Mouse (Mus musculus): ENCODE results near the gene Pnldc1. TPM values are rescaled to one million over a fixed set of nuclear protein-coding genes. Genes with fewer than 3 reads are reported as not detected.
"Not testable (repeated sequence)": the region's sequence is repeated elsewhere in the genome, so short reads cannot be mapped to it uniquely, and the experiment has no call there.

The Pnldc1 gene
- polyA plus RNA-seq, 1 experiment from 2014 or later: 2.2 TPM

DNA sequence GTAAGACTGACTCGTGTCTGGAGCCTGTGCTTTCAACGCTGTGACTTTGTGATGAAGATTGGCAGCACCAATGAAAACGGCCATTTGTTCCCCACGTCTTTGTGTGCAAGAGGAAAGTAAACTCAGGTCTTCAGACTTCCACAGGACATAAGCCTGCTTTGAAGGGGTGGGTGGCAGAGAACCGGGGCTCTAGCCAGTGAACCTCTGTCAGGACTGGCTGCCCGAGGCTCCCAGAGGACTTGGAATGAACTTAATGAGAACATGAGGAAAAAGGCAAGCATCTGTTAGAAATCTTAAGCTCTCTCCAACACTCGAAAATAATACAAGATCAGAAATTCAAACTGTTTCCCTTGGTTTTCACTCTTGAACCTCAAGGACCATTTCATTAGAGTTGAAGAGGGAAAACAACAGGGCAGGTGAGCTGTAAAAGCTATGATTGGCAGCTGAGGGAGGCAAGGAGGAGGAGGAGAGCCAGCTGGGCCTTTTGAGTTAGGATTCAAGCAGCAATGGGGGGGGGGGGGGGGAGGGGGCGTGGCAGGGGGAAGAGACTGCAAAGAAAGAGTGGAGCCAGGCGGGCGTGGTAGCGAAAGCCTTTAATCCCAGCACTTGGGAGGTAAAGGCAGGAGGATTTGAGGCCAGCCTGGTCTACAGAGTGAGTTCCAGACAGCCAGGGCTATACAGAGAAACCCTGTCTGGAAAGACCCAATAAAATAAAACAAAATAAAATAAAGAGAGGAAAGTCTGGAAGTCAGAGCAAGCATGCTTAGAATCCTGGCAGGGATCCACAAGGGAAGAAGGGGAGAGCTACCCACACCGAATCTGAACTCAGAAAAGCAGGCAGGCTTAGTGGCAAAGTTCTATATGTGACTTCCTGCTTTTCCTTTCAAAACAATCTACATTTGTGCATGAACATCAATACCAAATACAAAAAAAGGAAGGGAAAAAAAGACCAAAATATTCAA lies 6.4 kb downstream of the Pnldc1 start:
- Histone ChIP-seq H3K4me2 (no peak overlapping the region), H3K4me1 (peaks cover 15% of the 10 kb centered on the region), H3K9ac (no peak overlapping the region), H3K27me3 (no peaks in the 10 kb centered on the region), H3K9me3 (no peaks in the 10 kb centered on the region), H3K36me3 (peaks cover 17% of the 10 kb centered on the region; the same call in 1 of the 2 replicates), H3K4me3 (no peak overlapping the region), H3K27ac (peak overlapping the region; percentile 83)
- WGBS: 24% methylated on average over 11 of the region's 12 CpGs
- ATAC-seq (ENCODE audit: insufficient number of reproducible peaks, low FRiP score, low TSS enrichment, low read depth): peak; percentile 49; the same call in 1 of the 2 replicates

- H3K4me2 ChIP-seq: no peak overlapping the region
- no peaks in the 10 kb centered on the region for H3K27me3 ChIP-seq
- no peak overlapping the region for H3K9ac ChIP-seq
- no peak for ATAC-seq (ENCODE audit: insufficient number of reproducible peaks, low FRiP score, low TSS enrichment, low read depth)
- peaks cover 17% of the 10 kb centered on the region; the same call in 1 of the 2 replicates for H3K36me3 ChIP-seq
- no peaks in the 10 kb centered on the region for H3K9me3 ChIP-seq
- 0 out of 2 replicates have a peak overlapping the region, but pooled peaks have one; percentile 83 for H3K27ac ChIP-seq
- peaks cover 15% of the 10 kb centered on the region for H3K4me1 ChIP-seq
- WGBS: 90% methylated on average over 6 of the region's 6 CpGs
- no peak overlapping the region for H3K4me3 ChIP-seq
Observed at GRCm38 (mm10) chr17:12902291-12902690, 7.7 kb downstream of the Pnldc1 start.

- ATAC-seq (ENCODE audit: insufficient number of reproducible peaks, low FRiP score, low TSS enrichment, low read depth); H3K27me3 ChIP-seq; H3K9me3 ChIP-seq; H3K4me2 ChIP-seq; H3K4me3 ChIP-seq; H3K9ac ChIP-seq: not testable (repeated sequence)
- Histone ChIP-seq H3K4me1 (peaks cover 14% of the 10 kb centered on the region), H3K36me3 (peaks cover 11% of the 10 kb centered on the region; the same call in 1 of the 2 replicates), H3K27ac (peak overlapping the region; percentile 27; the same call in 1 of the 2 replicates)
- 35% methylated on average over 2 of the region's 2 CpGs for WGBS
Observed at GRCm38 (mm10) chr17:12898607-12899006, 11.4 kb downstream of the Pnldc1 start.

DNA sequence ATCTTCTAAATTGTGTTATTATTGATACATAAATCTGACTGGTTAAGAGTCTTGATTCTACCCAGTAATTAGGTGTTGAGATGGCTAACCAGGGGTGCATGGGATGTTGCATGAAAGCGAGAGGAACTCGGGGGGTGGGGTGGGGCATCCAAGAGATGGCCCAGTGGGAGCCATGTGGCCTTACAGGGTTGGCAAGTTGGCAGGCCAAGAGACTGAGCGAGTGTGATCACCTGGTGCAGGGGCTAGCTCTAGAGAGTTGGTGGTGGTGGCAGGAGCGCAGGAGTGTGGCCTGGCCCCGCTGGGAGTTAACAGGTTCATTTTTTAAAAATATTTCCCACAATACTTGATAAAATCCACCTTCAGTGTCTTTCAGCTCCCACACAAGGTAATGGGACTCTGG lies 12.4 kb downstream of the Pnldc1 start:
- no peak overlapping the region for H3K4me3 ChIP-seq
- no peak overlapping the region for H3K4me2 ChIP-seq
- H3K9ac ChIP-seq: no peak overlapping the region
- peaks cover 5% of the 10 kb centered on the region for H3K4me1 ChIP-seq
- 0 out of 2 replicates have a peak overlapping the region, but pooled peaks have one; percentile 18 for H3K27ac ChIP-seq
- peaks cover 9% of the 10 kb centered on the region; the same call in 1 of the 2 replicates for H3K36me3 ChIP-seq
- H3K27me3 ChIP-seq: no peaks in the 10 kb centered on the region
- 84% methylated on average over 5 of the region's 5 CpGs for WGBS
- no peaks in the 10 kb centered on the region for H3K9me3 ChIP-seq
- ATAC-seq (ENCODE audit: insufficient number of reproducible peaks, low FRiP score, low TSS enrichment, low read depth): no peak

- no peak for ATAC-seq (ENCODE audit: insufficient number of reproducible peaks, low FRiP score, low TSS enrichment, low read depth)
- Histone ChIP-seq H3K4me1 (peaks cover 6% of the 10 kb centered on the region), H3K9ac (no peak overlapping the region), H3K9me3 (no peaks in the 10 kb centered on the region), H3K27me3 (no peaks in the 10 kb centered on the region), H3K36me3 (no peaks in the 10 kb centered on the region), H3K4me2 (no peak overlapping the region), H3K4me3 (no peak overlapping the region), H3K27ac (no peak overlapping the region)
- 88% methylated on average over 9 of the region's 9 CpGs for WGBS
Observed at GRCm38 (mm10) chr17:12892033-12892432, 18.0 kb downstream of the Pnldc1 start.

DNA sequence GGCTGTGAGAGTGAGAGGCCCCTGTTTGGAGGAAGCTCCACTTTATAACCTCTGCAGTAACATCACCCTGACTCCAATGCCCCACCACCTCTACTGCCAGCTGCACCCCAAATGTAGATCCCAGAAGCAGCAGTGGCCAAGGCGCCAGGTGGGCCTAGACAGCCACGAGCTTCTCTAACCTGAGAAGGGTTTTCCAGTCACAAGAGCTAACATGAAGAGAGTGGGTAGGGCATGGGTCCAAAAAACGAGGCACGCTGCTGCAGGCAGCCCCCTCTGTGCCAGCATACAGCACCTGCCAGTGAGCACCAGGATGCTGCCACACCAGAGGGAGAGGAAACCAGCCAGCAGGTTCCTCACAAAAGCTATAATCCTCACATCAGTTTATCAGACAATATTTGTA lies 19.0 kb downstream of the Pnldc1 start:
- no peaks in the 10 kb centered on the region for H3K27me3 ChIP-seq
- H3K9ac ChIP-seq: no peak overlapping the region
- H3K27ac ChIP-seq: no peak overlapping the region
- ATAC-seq (ENCODE audit: insufficient number of reproducible peaks, low FRiP score, low TSS enrichment, low read depth): no peak
- H3K36me3 ChIP-seq: no peaks in the 10 kb centered on the region
- no peaks in the 10 kb centered on the region for H3K9me3 ChIP-seq
- WGBS: 83% methylated on average over 4 of the region's 4 CpGs
- no peak overlapping the region for H3K4me2 ChIP-seq
- no peak overlapping the region for H3K4me3 ChIP-seq
- H3K4me1 ChIP-seq: peaks cover 12% of the 10 kb centered on the region

GRCm38 (mm10) chr17:12887021-12887775 lies 22.8 kb downstream of the Pnldc1 start:
- Histone ChIP-seq H3K4me3 (no peak overlapping the region), H3K27ac (0 out of 2 replicates have a peak overlapping the region, but pooled peaks have one; percentile 59), H3K4me1 (peaks cover 12% of the 10 kb centered on the region), H3K9me3 (no peaks in the 10 kb centered on the region), H3K4me2 (no peak overlapping the region), H3K36me3 (no peaks in the 10 kb centered on the region), H3K9ac (no peak overlapping the region), H3K27me3 (no peaks in the 10 kb centered on the region)
- ATAC-seq (ENCODE audit: insufficient number of reproducible peaks, low FRiP score, low TSS enrichment, low read depth): 0 out of 2 replicates have a peak, but pooled peaks have one; percentile 28
- 57% methylated on average over 15 of the region's 15 CpGs for WGBS

DNA sequence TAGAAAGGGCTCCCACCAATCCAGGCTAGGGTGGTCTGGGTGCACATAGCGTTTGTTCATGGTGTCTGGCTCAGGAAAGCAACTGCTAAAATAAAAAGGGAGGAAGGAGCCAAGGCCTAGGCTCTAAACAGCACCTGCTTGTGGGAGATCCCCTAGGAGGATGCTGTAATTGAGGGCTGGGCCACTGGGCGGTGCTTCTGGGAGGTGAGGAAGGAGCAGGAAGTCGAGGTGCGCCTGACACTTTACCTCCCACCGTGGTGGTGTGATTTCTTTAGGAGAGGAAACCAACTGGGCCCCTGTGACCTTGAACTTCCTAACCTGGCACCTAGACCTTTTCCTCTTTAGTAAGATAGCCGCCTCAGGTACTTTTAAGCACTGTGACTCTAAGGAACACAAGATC lies 23.4 kb downstream of the Pnldc1 start:
- Histone ChIP-seq H3K27ac (0 out of 2 replicates have a peak overlapping the region, but pooled peaks have one; percentile 22), H3K9me3 (no peaks in the 10 kb centered on the region), H3K27me3 (no peaks in the 10 kb centered on the region), H3K4me1 (peaks cover 12% of the 10 kb centered on the region), H3K9ac (no peak overlapping the region), H3K4me3 (no peak overlapping the region), H3K36me3 (no peaks in the 10 kb centered on the region), H3K4me2 (no peak overlapping the region)
- ATAC-seq (ENCODE audit: insufficient number of reproducible peaks, low FRiP score, low TSS enrichment, low read depth): no peak
- 25% methylated on average over 6 of the region's 6 CpGs for WGBS

DNA sequence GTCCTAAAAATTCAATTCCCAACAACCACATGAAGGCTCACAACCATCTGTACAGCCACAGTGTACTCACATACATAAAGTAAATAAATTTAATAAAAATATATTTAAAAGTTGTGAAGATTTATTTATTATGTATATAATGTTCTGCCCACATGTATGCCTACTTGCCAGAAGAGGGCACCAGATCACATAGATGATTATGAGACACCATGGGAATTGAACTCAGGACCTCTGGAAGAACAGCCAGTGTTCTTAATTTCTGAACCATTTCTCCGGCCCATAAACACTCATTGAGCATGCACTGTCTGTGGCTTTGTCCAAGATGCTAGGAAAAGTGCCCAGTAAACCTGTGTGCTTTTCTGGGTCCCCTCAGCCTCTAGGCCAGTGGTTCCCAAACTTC lies 28.8 kb downstream of the Pnldc1 start:
- peaks cover 3% of the 10 kb centered on the region; the same call in 1 of the 2 replicates for H3K4me1 ChIP-seq

DNA sequence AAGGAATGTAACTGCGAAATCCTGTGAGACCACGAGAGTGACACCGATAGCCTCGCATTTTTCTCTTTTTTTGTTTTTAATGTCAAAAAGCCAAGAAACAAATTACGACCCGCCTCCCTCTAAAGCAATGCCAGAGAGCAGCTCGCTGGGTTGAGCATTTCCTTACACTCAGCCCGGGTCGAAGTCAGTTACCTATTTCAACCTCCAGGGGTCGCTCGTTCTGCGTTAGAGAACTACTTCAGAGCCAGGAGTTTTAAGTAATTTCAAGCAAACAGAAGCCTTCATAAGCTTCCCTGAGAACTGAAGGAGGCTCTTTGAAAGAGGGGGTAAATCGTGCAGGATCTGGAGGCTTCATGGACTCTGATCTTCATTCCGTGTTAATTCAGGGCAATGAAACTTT lies 29.9 kb downstream of the Pnldc1 start:
- Histone ChIP-seq H3K4me2 (peak overlapping the region; percentile 46), H3K36me3 (no peaks in the 10 kb centered on the region), H3K27ac (0 out of 2 replicates have a peak overlapping the region, but pooled peaks have one; percentile 24), H3K9me3 (no peaks in the 10 kb centered on the region), H3K27me3 (no peaks in the 10 kb centered on the region), H3K4me1 (peaks cover 3% of the 10 kb centered on the region; the same call in 1 of the 2 replicates), H3K4me3 (peak overlapping the region; percentile 18; the same call in 1 of the 2 replicates), H3K9ac (no peak overlapping the region)
- 2% methylated on average over 14 of the region's 14 CpGs for WGBS
- no peak for ATAC-seq (ENCODE audit: insufficient number of reproducible peaks, low FRiP score, low TSS enrichment, low read depth)

More for the DNA sequence above, 28.8 kb downstream of the Pnldc1 start:
- no peak overlapping the region for H3K9ac ChIP-seq
- H3K36me3 ChIP-seq: no peaks in the 10 kb centered on the region
- no peak overlapping the region for H3K4me3 ChIP-seq
- H3K27me3 ChIP-seq: no peaks in the 10 kb centered on the region
- WGBS: 89% methylated on average over 1 of the region's 1 CpGs
- H3K4me2 ChIP-seq: no peak overlapping the region
- no peak overlapping the region for H3K27ac ChIP-seq
- no peak for ATAC-seq (ENCODE audit: insufficient number of reproducible peaks, low FRiP score, low TSS enrichment, low read depth)
- no peaks in the 10 kb centered on the region for H3K9me3 ChIP-seq

DNA sequence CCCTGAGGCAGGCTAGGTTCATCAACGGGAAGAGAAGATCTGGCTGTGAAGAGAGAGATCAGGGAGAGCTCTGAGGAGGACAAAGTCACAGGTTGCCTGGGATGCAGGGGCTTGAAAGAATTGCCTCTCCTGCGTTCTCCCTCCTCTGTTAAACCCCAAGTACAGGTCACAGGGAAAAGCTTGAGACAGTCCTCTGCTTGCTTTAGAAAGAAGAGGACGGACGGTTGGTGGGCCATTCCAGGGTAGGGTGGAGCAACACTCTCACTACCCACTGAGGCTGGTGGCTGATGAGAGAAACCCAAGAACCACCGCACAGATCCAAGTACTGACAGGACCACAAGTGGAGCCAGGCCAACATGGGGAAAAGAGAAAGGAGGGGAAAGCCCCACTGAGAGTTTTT lies 34.3 kb downstream of the Pnldc1 start, which contains the start of gene Mrgprh:
Gene Mrgprh, plus strand, starts transcription at position 301 of the 400 bp plus-strand sequence.
- Histone ChIP-seq H3K27me3 (no peaks in the 10 kb centered on the region; the same call in 1 of the 2 replicates), H3K4me2 (no peak within 1 kb of the TSS), H3K4me3 (no peak within 1 kb of the TSS), H3K4me1 (peaks cover 20% of the 10 kb centered on the region), H3K9ac (no peak within 1 kb of the TSS), H3K36me3 (no peaks in the 10 kb centered on the region), H3K27ac (no peak within 1 kb of the TSS), H3K9me3 (no peaks in the 10 kb centered on the region)
- 73% methylated on average over 5 of the region's 5 CpGs for WGBS
- ATAC-seq (ENCODE audit: insufficient number of reproducible peaks, low FRiP score, low TSS enrichment, low read depth): no peak

Measured in limb, embryonic 15.5 days (tissue).